Mouse (Mus musculus): Measurements from ENCODE around the gene Ddah1. TPM values are rescaled to one million over a fixed set of nuclear protein-coding genes. Genes with fewer than 3 reads are reported as not detected.
A peak's percentile ranks its signal among the peaks of the same experiment; 100 is the strongest.
"Not testable (repeated sequence)": the region's sequence is repeated elsewhere in the genome, so short reads cannot be mapped to it uniquely, and the experiment has no call there.

Ddah1 gene
- polyA plus RNA-seq, 1 experiment from 2014 or later, result 61.3 TPM

DNA sequence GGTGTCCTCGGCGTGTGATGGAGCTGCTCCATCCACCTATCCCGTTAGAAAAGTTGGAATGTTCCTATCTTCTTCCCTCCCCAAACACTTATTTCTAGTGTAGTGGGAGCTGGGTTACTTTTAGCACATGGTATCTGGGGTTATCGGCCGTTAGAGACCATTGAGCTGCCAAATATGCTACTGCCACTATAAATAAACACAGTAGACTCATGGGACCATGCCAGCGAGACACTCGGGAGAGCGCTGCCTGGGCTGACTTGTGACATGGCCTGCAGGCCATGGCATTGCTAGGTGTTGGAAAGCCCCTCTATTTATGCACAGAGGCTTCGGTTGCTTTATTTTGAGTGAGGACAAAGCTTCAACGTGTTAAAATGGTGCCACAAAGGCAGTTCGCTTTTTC lies 139.3 kb downstream of the Ddah1 start:
- Histone ChIP-seq H3K4me2 (replicated peaks) (no peak overlapping the region), H3K4me3 (replicated peaks) (no peak overlapping the region), H3K4me1 (replicated peaks) (no peaks in the 10 kb centered on the region), H3K27me3 (peaks cover 26% of the 10 kb centered on the region), H3K9me3 (no peaks in the 10 kb centered on the region), H3K9ac (replicated peaks) (no peak overlapping the region), H3K36me3 (no peaks in the 10 kb centered on the region), H3K27ac (no peak overlapping the region)
- ATAC-seq, result no peak
- WGBS, result 92% methylated on average over 11 of the region's 11 CpGs

GRCm38 (mm10) chr3:145899832-145900231 lies 141.4 kb downstream of the Ddah1 start:
- no peak overlapping the region for H3K4me3 ChIP-seq (replicated peaks)
- 85% methylated on average over 8 of the region's 8 CpGs for WGBS
- peaks cover 11% of the 10 kb centered on the region; the same call in 1 of the 2 replicates for H3K27me3 ChIP-seq
- 0 out of 2 replicates have a peak, but pooled peaks have one; percentile 37 for ATAC-seq
- H3K4me1 ChIP-seq (replicated peaks), result no peaks in the 10 kb centered on the region
- no peak overlapping the region for H3K27ac ChIP-seq
- H3K36me3 ChIP-seq, result no peaks in the 10 kb centered on the region
- H3K9me3 ChIP-seq, result no peaks in the 10 kb centered on the region
- no peak overlapping the region for H3K4me2 ChIP-seq (replicated peaks)
- H3K9ac ChIP-seq (replicated peaks), result no peak overlapping the region

GRCm38 (mm10) chr3:145903530-145903929 lies 145.1 kb downstream of the Ddah1 start:
- peaks cover 4% of the 10 kb centered on the region; the same call in 1 of the 2 replicates for H3K4me1 ChIP-seq (replicated peaks)
- 79% methylated on average over 8 of the region's 8 CpGs for WGBS
- H3K9me3 ChIP-seq, result no peaks in the 10 kb centered on the region
- H3K9ac ChIP-seq (replicated peaks), result no peak overlapping the region
- no peak overlapping the region for H3K4me3 ChIP-seq (replicated peaks)
- H3K4me2 ChIP-seq (replicated peaks), result no peak overlapping the region
- no peaks in the 10 kb centered on the region for H3K36me3 ChIP-seq
- H3K27ac ChIP-seq, result no peak overlapping the region
- peaks cover 5% of the 10 kb centered on the region; the same call in 1 of the 2 replicates for H3K27me3 ChIP-seq
- no peak for ATAC-seq

DNA sequence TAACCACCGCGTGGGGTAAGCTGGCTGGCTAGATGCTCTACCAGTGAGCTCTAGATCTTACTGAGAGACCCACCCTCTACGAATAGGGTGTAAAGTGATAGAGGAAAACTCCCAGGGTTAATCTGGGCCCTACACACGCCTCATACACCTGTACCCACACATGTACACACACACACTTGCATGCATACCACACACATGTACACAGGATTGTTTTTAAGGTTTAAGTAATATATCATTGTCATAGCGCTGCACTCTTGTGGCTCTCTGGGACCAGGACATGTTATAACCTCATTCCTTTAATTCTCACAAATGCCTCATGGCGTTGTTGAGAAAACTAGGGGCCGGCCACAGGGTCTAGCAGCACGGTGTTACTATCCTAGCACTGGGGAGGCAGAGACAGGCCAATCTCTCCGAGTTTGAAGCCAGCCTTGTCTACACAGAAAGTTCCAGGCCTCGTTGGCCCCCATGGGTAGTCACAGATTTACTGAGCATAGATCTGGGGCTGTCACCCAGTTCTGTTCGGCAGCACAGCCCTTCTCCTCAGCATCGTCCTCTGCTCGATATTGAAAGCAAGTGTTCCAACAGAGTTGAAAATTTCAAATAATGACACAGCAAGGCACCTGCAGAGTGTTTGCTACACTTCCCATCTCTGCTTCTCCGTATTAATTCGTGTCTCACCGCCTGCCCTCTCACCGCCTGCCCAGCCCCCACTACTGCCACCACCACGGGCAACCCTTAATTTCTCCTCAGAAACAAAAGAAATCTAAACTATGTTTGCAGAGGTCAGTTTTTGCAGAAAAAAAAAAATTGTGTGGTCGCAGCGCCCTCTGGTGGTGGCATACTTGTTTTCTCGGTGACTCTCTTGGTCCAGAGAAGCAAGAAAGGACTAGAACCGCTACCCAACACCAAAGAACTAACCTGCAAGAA lies 146.6 kb downstream of the Ddah1 start:
- no peaks in the 10 kb centered on the region for H3K36me3 ChIP-seq
- ATAC-seq, result peak; percentile 69
- no peak overlapping the region for H3K9ac ChIP-seq (replicated peaks)
- peaks cover 4% of the 10 kb centered on the region; the same call in 1 of the 2 replicates for H3K4me1 ChIP-seq (replicated peaks)
- H3K27ac ChIP-seq, result no peak overlapping the region
- H3K9me3 ChIP-seq, result no peaks in the 10 kb centered on the region
- peak overlapping the region; percentile 35 for H3K4me2 ChIP-seq (replicated peaks)
- WGBS, result 50% methylated on average over 22 of the region's 22 CpGs
- H3K27me3 ChIP-seq, result peaks cover 5% of the 10 kb centered on the region; the same call in 1 of the 2 replicates
- no peak overlapping the region for H3K4me3 ChIP-seq (replicated peaks)

GRCm38 (mm10) chr3:145906582-145906981 lies 148.1 kb downstream of the Ddah1 start:
- H3K4me2 ChIP-seq (replicated peaks), result no peak overlapping the region
- no peak overlapping the region for H3K9ac ChIP-seq (replicated peaks)
- no peak overlapping the region for H3K4me3 ChIP-seq (replicated peaks)
- H3K27ac ChIP-seq, result no peak overlapping the region
- H3K9me3 ChIP-seq, result no peaks in the 10 kb centered on the region
- no peak for ATAC-seq
- H3K4me1 ChIP-seq (replicated peaks), result peaks cover 4% of the 10 kb centered on the region; the same call in 1 of the 2 replicates
- 92% methylated on average over 9 of the region's 9 CpGs for WGBS
- H3K36me3 ChIP-seq, result no peaks in the 10 kb centered on the region
- peaks cover 5% of the 10 kb centered on the region; the same call in 1 of the 2 replicates for H3K27me3 ChIP-seq

GRCm38 (mm10) chr3:145912512-145912911 lies 154.0 kb downstream of the Ddah1 start:
- Histone ChIP-seq H3K27me3 (no peaks in the 10 kb centered on the region; the same call in 1 of the 2 replicates), H3K9me3 (no peaks in the 10 kb centered on the region), H3K4me2 (replicated peaks) (no peak overlapping the region), H3K4me3 (replicated peaks) (no peak overlapping the region), H3K36me3 (no peaks in the 10 kb centered on the region), H3K4me1 (replicated peaks) (no peaks in the 10 kb centered on the region), H3K27ac (no peak overlapping the region), H3K9ac (replicated peaks) (no peak overlapping the region)
- ATAC-seq, result no peak
- 92% methylated on average over 7 of the region's 7 CpGs for WGBS

DNA sequence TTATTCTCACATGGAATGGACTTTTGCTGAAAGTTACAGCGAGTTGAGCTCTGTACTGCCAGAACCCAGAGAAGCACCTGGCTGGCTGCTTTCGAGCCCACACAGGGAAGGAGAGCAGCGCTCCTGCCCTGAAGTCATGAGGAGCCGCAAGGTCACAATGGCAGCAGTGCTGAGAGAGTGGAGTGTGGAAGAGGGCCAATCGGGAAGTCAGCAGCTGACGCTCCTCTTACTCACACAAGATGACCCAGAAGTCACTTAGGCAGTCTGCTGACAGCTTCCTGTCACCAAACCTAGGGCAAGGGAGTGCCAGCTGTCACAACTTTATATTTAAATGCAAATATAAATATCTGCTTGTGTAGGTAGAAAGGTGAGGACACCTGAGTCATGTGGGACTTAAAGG lies 154.8 kb downstream of the Ddah1 start:
- ATAC-seq, result no peak
- Histone ChIP-seq H3K4me1 (replicated peaks) (no peaks in the 10 kb centered on the region), H3K4me2 (replicated peaks) (no peak overlapping the region), H3K9me3 (no peaks in the 10 kb centered on the region), H3K27ac (no peak overlapping the region), H3K36me3 (no peaks in the 10 kb centered on the region), H3K9ac (replicated peaks) (no peak overlapping the region), H3K4me3 (replicated peaks) (no peak overlapping the region), H3K27me3 (no peaks in the 10 kb centered on the region)
- 84% methylated on average over 6 of the region's 6 CpGs for WGBS

DNA sequence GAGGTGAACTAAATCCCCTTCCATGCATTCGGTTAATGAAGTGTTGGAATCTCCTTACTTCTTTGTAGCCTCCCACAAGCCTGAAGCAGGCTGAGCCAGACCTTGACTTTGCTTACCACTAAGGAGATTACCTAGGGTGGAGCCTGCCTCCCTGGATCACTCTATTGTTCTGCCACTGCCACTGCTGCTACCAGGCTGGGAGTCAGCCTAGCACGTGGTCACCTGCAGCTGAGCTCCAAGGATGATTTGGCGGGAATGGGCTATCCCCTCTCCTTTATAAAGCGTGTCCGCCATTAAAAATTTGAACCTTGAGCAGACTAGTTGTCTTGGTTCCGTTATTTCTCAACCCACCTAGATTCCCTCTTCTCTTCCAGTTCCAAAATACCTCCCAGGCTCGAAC lies 155.5 kb downstream of the Ddah1 start:
- not testable (repeated sequence) for H3K27me3 ChIP-seq; ATAC-seq; H3K4me2 ChIP-seq (replicated peaks); H3K4me3 ChIP-seq (replicated peaks); H3K36me3 ChIP-seq; H3K9ac ChIP-seq (replicated peaks); H3K27ac ChIP-seq; H3K9me3 ChIP-seq; H3K4me1 ChIP-seq (replicated peaks)
- WGBS, result 62% methylated on average over 7 of the region's 7 CpGs

DNA sequence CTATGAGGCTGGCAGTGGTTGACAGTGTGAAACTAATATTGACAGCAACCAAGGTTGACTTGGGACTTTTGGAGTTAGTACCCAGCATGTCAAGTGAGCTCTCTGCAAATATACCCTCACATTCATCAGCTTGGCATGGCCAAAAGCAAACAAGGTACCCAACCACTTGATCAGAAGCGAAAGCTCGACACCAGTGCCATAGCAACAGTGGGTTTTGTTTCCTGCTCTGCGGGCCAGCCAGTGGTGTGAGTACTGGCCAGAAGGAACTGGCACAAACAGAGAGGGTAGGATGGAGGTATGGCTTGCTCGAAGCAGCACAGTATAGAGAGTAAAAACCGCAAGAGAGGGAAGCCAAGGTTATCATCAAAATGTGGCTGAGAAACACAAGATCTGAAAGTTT lies 157.9 kb downstream of the Ddah1 start:
- no peak overlapping the region for H3K4me2 ChIP-seq (replicated peaks)
- ATAC-seq, result no peak
- H3K4me3 ChIP-seq (replicated peaks), result no peak overlapping the region
- H3K9ac ChIP-seq (replicated peaks), result no peak overlapping the region
- no peaks in the 10 kb centered on the region for H3K27me3 ChIP-seq
- H3K36me3 ChIP-seq, result no peaks in the 10 kb centered on the region
- no peaks in the 10 kb centered on the region for H3K4me1 ChIP-seq (replicated peaks)
- H3K9me3 ChIP-seq, result no peaks in the 10 kb centered on the region
- WGBS, result 92% methylated on average over 5 of the region's 5 CpGs
- no peak overlapping the region for H3K27ac ChIP-seq

DNA sequence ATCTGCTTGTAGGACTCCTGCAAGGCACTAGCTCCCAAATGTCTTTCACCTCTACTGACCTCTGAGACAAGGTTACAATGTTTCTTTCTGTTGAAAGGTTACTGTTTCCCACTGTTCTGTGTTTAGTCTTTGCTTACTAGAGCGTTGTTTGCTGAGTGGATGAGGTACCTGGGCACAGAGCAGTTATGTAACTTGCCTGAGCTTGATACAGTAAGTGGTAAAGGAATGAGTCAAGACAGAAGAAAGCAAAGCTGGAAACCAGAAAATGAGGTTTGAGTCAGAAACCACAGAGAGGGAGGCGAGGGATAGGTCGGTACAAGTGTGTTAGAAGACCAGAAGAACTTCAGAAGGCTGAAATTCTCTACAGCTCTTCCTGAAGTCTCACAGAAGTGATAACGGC lies 158.4 kb downstream of the Ddah1 start:
- Histone ChIP-seq H3K9me3 (no peaks in the 10 kb centered on the region), H3K27me3 (no peaks in the 10 kb centered on the region), H3K4me2 (replicated peaks) (no peak overlapping the region), H3K9ac (replicated peaks) (no peak overlapping the region), H3K27ac (no peak overlapping the region), H3K4me3 (replicated peaks) (no peak overlapping the region), H3K4me1 (replicated peaks) (no peaks in the 10 kb centered on the region), H3K36me3 (no peaks in the 10 kb centered on the region)
- ATAC-seq, result no peak
- 89% methylated on average over 4 of the region's 4 CpGs for WGBS

- peak within 1 kb of the TSS; percentile 53 for H3K4me2 ChIP-seq (replicated peaks)
- peak within 1 kb of the TSS; percentile 80 for H3K4me3 ChIP-seq (replicated peaks)
- peaks cover 14% of the 10 kb centered on the region for H3K4me1 ChIP-seq (replicated peaks)
- no peaks in the 10 kb centered on the region for H3K36me3 ChIP-seq
- H3K27ac ChIP-seq, result no peak within 1 kb of the TSS
- H3K9ac ChIP-seq (replicated peaks), result no peak within 1 kb of the TSS
- H3K9me3 ChIP-seq, result no peaks in the 10 kb centered on the region
- H3K27me3 ChIP-seq, result no peaks in the 10 kb centered on the region
- ATAC-seq, result no peak
- WGBS, result 30% methylated on average over 11 of the region's 11 CpGs
These were observed 163.8 kb downstream of the Ddah1 start, which contains the start of gene Bcl10 for GRCm38 (mm10) chr3:145922019-145922854. Gene Bcl10, plus strand, starts transcription at chr3:145922804.

DNA sequence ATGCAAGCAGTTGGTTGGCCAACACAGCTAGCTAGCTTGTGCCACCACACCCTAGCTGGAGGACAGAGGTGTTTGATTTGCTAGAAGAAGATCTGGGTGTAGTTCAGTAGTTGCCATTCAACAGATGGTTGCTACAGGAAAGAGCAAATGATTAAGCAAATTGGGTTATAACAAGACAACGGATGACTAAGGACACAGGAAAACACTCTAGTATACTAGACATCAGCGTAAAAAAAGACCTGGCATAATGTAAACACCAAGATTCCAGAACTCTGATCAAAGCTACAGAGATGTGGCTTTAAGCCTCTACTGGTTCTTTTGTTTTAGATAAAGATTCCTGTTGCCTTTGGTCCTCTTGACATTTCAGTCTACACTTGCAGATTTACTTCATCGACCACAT lies 164.5 kb downstream of the Ddah1 start:
- H3K4me1 ChIP-seq (replicated peaks), result peaks cover 14% of the 10 kb centered on the region
- H3K36me3 ChIP-seq, result 0 out of 2 replicates have a peak, but pooled peaks cover 1% of the 10 kb centered on the region
- ATAC-seq, result no peak
- H3K27ac ChIP-seq, result no peak overlapping the region
- no peak overlapping the region for H3K4me3 ChIP-seq (replicated peaks)
- H3K27me3 ChIP-seq, result no peaks in the 10 kb centered on the region
- no peaks in the 10 kb centered on the region for H3K9me3 ChIP-seq
- no peak overlapping the region for H3K4me2 ChIP-seq (replicated peaks)
- WGBS, result 66% methylated on average over 3 of the region's 3 CpGs
- H3K9ac ChIP-seq (replicated peaks), result no peak overlapping the region

All from midbrain, embryonic 13.5 days (tissue).